Mouse (Mus musculus): ENCODE measurements around the gene Olfr1151. TPM values are rescaled to one million over a fixed set of nuclear protein-coding genes. Genes with fewer than 3 reads are reported as not detected.

Gene Olfr1151
- total RNA-seq (2021), result not detected
- long read RNA-seq, experiment 1, result 0 reads
- long read RNA-seq, experiment 2, result 0 reads

- no peak for DNase-seq (ENCODE audit: low spot score in 2 of 2)
These were observed at the start of gene Olfr1151 for GRCm38 (mm10) chr2:87855562-87855961. Olfr1151 (plus strand) TSS chr2:87855862.

- DNase-seq (ENCODE audit: low spot score in 2 of 2), result no peak
These were observed 46.1 kb upstream of the Olfr1151 start, which contains the start of gene Olfr1145 for GRCm38 (mm10) chr2:87809522-87809921. Olfr1145 (plus strand) TSS chr2:87809822.

- no peak for DNase-seq (ENCODE audit: low spot score in 2 of 2)
These were observed 25.4 kb upstream of the Olfr1151 start, which contains the start of gene Olfr1148 for GRCm38 (mm10) chr2:87830233-87830632. Olfr1148 (plus strand) TSS chr2:87830533.

- DNase-seq (ENCODE audit: low spot score in 2 of 2), result no peak
These were observed 12.0 kb upstream of the Olfr1151 start, which contains the start of gene Olfr1150-ps1 for GRCm38 (mm10) chr2:87843693-87844092. Olfr1150-ps1 (plus strand) TSS chr2:87843993.

GRCm38 (mm10) chr2:87866192-87866591, 10.5 kb downstream of the Olfr1151 start, which contains the start of gene Olfr1152:
Olfr1152 (plus strand) TSS chr2:87866492.
- no peak for DNase-seq (ENCODE audit: low spot score in 2 of 2)

- DNase-seq (ENCODE audit: low spot score in 2 of 2), result no peak
These were observed 39.0 kb downstream of the Olfr1151 start, which contains the start of gene Olfr1153 for GRCm38 (mm10) chr2:87894662-87895061. Olfr1153 (plus strand) TSS chr2:87894962.

GRCm38 (mm10) chr2:87905066-87905465, 49.4 kb downstream of the Olfr1151 start, which contains the start of gene Olfr1154:
Olfr1154 (minus strand) TSS chr2:87905166.
- DNase-seq (ENCODE audit: low spot score in 2 of 2), result no peak

Other genes starting within 250 kb of the Olfr1151 start
- not detected for gene Olfr1130, start 249.7 kb upstream of the Olfr1151 start, total RNA-seq (2021)
- gene Olfr1131, start 228.8 kb upstream of the Olfr1151 start, total RNA-seq (2021), result not detected
- gene Olfr1132, start 218.3 kb upstream of the Olfr1151 start, total RNA-seq (2021), result not detected
- not detected for gene Olfr1133, start 208.5 kb upstream of the Olfr1151 start, total RNA-seq (2021)
- not detected for gene Olfr1134, start 197.4 kb upstream of the Olfr1151 start, total RNA-seq (2021)
- not detected for gene Olfr1135, start 182.2 kb upstream of the Olfr1151 start, total RNA-seq (2021)
- not detected for gene Olfr1136, start 161.9 kb upstream of the Olfr1151 start, total RNA-seq (2021)
- gene Olfr1137, start 142.7 kb upstream of the Olfr1151 start, total RNA-seq (2021), result not detected
- not detected for gene Olfr1138, start 115.9 kb upstream of the Olfr1151 start, total RNA-seq (2021)
- not detected for gene Olfr1140, start 112.1 kb upstream of the Olfr1151 start, total RNA-seq (2021)
- not detected for gene Olfr1141, start 101.9 kb upstream of the Olfr1151 start, total RNA-seq (2021)
- not detected for gene Olfr152, start 76.4 kb upstream of the Olfr1151 start, total RNA-seq (2021)
- not detected for gene Olfr1143, start 55.3 kb upstream of the Olfr1151 start, total RNA-seq (2021)
- not detected for gene Olfr1145, start 46.0 kb upstream of the Olfr1151 start, total RNA-seq (2021)
- not detected for gene Olfr1148, start 25.3 kb upstream of the Olfr1151 start, total RNA-seq (2021)
- gene Olfr1150-ps1, start 11.9 kb upstream of the Olfr1151 start, total RNA-seq (2021), result not detected
- gene Olfr1152, start 10.6 kb downstream of the Olfr1151 start, total RNA-seq (2021), result not detected
- gene Olfr1153, start 39.1 kb downstream of the Olfr1151 start, total RNA-seq (2021), result not detected
- not detected for gene Olfr1154, start 49.3 kb downstream of the Olfr1151 start, total RNA-seq (2021)
- gene Olfr1155, start 89.3 kb downstream of the Olfr1151 start, total RNA-seq (2021), result not detected
- gene Olfr1156, start 97.2 kb downstream of the Olfr1151 start, total RNA-seq (2021), result not detected
- gene Olfr1157, start 112.4 kb downstream of the Olfr1151 start, total RNA-seq (2021), result not detected
- gene Olfr74, start 118.8 kb downstream of the Olfr1151 start, total RNA-seq (2021), result not detected
- not detected for gene Olfr1158, start 134.3 kb downstream of the Olfr1151 start, total RNA-seq (2021)
- not detected for gene Olfr1160, start 152.4 kb downstream of the Olfr1151 start, total RNA-seq (2021)
- not detected for gene Olfr1161, start 166.9 kb downstream of the Olfr1151 start, total RNA-seq (2021)
- not detected for gene Olfr73, start 181.8 kb downstream of the Olfr1151 start, total RNA-seq (2021)
- gene Olfr1162, start 195.3 kb downstream of the Olfr1151 start, total RNA-seq (2021), result not detected
- not detected for gene Olfr1163, start 216.0 kb downstream of the Olfr1151 start, total RNA-seq (2021)
- not detected for gene Olfr1164, start 238.1 kb downstream of the Olfr1151 start, total RNA-seq (2021)